Mouse (Mus musculus): ENCODE measurements at regions not wholly inside any gene's neighbourhood (a gene's known extent, or its start where the extent isn't known, plus 50 kb on each side); places are given as distances from the start of the nearest gene placed in this dataset.

GRCm38 (mm10) chr2:45904623-45905235 is 787.5 kb upstream of the Zeb2 start:
- DNase-seq (ENCODE audit: extremely low read depth, insufficient read length, low spot score), result no peak

DNA sequence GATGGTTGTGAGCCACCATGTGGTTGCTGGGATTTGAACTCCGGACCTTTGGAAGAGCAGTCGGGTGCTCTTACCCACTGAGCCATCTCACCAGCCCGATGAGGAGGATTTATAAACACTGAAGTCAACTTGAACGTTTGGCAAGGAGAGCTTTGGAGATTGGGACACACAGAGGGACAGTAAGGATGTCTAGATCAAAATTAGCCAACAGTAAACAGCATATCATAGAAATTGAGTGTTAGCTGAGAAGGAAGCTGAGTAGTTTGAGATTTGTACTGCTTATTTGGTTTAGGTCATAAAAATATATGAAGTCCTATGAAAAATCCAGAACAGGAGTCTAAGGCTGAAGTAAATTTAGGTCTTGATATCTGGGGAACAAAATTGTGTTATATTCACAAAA is 786.9 kb upstream of the Zeb2 start:
- DNase-seq (ENCODE audit: extremely low read depth, insufficient read length, low spot score), result no peak

- DNase-seq (ENCODE audit: extremely low read depth, insufficient read length, low spot score), result no peak
Observed at GRCm38 (mm10) chr2:45903350-45903749, 786.2 kb upstream of the Zeb2 start.

DNA sequence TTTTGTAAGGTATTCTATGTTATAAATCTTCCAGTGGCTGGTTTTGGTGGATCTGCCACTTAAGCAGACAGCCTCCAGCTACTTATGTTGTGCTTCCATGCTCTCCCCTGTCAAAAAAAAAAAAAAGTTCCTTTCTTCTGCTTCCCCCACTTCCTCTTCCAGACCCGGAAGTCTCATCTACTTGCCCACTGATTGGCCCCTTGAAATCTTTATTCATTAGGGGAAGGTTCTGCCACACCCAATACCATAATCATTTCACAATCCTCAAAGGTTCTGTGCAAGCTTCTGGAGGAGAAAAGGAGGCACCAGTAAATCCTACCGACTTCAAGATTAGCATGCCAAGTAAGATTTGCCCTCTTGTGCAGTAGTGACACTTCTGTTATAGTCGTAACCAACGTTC is 784.7 kb upstream of the Zeb2 start:
- no peak for DNase-seq (ENCODE audit: extremely low read depth, insufficient read length, low spot score)

- DNase-seq (ENCODE audit: extremely low read depth, insufficient read length, low spot score), result no peak
Observed at GRCm38 (mm10) chr2:45884680-45885079, 767.5 kb upstream of the Zeb2 start.

DNA sequence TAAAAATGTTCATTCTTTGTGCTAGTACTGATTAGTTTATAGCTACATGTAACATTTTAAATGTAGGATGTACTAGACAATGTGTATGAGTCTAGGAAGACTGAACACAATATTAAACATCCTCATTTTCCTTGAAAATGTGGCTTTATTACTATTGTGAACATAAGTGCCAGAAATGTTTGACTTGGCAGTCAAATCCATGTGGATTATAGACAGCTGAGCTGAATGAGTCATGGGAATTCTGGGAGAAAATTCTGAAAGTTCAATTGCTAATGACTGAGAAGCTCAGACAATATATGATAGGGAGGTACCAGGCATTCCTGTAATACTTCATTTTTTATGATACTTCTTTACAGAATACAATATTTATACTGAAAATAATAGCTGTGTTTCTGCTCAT is 761.5 kb upstream of the Zeb2 start:
- DNase-seq (ENCODE audit: extremely low read depth, insufficient read length, low spot score), result no peak

DNA sequence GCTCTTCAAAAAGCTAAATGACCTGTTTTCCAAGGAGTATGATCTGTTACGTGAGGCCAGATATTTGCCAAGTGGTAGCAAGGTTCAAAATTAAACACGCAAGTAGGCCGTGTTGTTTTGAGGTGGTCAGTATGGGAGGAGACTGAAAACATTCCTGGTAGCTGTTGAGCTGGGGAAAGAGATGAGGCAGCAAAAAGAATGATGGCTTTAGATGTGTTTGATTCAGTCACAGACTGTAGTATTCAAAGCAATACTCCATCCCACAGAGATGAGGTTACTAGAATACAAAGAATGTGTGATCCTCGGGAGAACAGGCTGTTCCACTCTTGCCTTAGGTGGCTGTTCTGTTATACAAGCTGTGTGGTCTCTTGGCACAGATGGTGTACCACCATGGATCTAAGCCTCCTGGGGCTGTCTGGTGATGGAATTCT is 742.7 kb upstream of the Zeb2 start:
- no peak for DNase-seq (ENCODE audit: extremely low read depth, insufficient read length, low spot score)

- DNase-seq (ENCODE audit: extremely low read depth, insufficient read length, low spot score), result peak; percentile 32
Observed at GRCm38 (mm10) chr2:45859445-45859844, 742.2 kb upstream of the Zeb2 start.

DNA sequence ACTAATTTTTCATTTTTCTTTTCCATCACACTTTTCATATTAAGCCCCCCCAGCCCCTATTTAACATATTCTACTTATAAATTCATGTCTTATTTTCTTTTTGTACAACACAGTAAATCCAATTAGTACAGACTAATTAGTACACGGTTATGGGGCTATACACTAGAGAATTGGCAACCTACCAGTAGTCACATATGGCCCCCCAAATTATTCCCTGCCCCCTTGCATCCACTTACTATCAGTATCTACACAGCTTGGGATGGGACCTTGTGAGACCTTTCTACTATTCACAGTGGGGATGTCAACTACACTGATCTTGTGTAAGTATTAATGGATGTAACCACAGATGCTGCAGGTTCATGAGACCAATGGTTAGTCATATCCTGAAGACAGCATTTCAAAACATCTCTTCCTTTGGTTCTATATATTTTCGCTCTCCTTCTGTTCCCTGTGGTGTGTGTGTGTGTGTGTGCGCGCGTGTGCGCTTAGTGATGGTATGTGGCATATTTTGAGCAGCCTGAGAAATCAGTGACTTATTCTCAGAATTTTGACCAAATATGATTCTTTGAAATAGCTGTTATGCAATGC is 732.9 kb upstream of the Zeb2 start:
- DNase-seq (ENCODE audit: extremely low read depth, insufficient read length, low spot score), result no peak

GRCm38 (mm10) chr2:45840389-45840788 is 723.2 kb upstream of the Zeb2 start:
- DNase-seq (ENCODE audit: extremely low read depth, insufficient read length, low spot score), result no peak

GRCm38 (mm10) chr2:45836546-45837221 is 719.5 kb upstream of the Zeb2 start:
- no peak for DNase-seq (ENCODE audit: extremely low read depth, insufficient read length, low spot score)

GRCm38 (mm10) chr2:45817945-45818719 is 700.9 kb upstream of the Zeb2 start:
- DNase-seq (ENCODE audit: extremely low read depth, insufficient read length, low spot score), result no peak

GRCm38 (mm10) chr2:45814741-45815140 is 697.5 kb upstream of the Zeb2 start:
- no peak for DNase-seq (ENCODE audit: extremely low read depth, insufficient read length, low spot score)

GRCm38 (mm10) chr2:45805329-45805728 is 688.1 kb upstream of the Zeb2 start:
- DNase-seq (ENCODE audit: extremely low read depth, insufficient read length, low spot score), result no peak

DNA sequence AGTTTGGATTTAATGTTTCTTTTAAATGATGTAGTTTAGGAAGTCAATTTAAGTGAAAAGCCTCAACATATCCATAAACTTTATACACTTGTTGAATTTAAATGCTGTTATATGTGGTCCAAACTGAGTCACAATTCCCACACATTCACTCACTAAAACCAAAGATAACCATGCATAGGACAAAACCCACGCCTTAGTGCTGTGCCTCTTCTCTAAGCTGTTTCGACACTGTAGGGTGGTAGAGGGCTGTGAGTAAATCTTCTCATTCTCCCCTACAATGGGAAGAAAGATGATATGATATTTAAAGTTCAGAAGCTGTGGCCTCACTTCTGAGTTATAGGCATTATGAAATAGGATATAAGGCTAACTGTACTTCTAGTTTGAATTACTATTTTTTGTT is 682.9 kb upstream of the Zeb2 start:
- DNase-seq (ENCODE audit: extremely low read depth, insufficient read length, low spot score), result no peak

DNA sequence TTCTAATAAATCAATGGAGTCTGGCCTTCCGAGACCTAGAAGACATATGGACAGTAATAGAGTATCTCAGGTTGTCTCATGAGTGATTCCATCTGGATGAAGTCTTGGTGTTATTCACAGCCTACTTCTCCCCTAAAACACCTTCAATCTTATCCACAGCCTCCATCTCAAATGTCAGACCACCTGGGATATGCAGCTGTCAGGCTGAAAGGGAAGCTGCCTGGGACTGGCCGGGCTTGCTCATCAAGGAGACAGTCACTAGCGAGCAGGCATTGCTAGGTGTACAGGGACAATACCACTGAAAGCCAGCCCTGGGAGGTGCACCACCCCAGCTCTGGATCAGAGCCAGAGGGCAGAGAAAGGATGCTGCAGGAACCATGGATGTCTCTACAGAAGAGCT is 676.4 kb upstream of the Zeb2 start:
- no peak for DNase-seq (ENCODE audit: extremely low read depth, insufficient read length, low spot score)

GRCm38 (mm10) chr2:45789739-45790138 is 672.5 kb upstream of the Zeb2 start:
- DNase-seq (ENCODE audit: extremely low read depth, insufficient read length, low spot score), result no peak

DNA sequence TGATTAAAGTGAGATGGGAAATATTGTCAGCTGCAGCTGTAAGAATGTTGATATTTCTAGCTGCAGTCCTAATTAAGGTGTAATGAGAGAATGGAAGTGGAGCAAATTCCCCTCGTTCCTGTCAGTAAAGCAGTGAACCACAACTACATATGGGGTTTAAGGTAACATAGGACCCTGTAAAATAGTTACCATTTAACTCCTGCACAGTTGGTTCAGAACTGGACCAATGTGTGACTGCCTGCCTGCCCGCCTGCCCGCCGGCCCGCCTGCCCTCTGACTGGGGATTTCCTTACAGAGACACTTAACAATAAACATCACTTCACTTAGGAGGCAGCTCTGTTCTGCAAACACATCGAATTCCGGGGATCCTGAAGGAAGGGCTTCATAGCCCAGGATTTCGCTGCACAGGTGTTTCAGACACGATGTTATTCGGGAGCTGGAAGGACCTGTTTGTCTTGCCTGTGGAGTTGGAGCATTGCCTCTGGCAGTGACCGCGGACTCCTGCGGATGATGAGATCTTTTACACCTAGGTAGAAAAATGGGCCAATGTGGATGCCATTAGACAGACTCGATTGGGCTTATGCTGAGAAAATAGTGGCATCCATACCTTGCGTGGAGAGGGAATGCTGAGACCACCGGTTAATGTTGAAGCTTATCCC is 670.7 kb upstream of the Zeb2 start:
- no peak for DNase-seq (ENCODE audit: extremely low read depth, insufficient read length, low spot score)

- no peak for DNase-seq (ENCODE audit: extremely low read depth, insufficient read length, low spot score)
Observed at GRCm38 (mm10) chr2:45786787-45787186, 669.6 kb upstream of the Zeb2 start.

DNA sequence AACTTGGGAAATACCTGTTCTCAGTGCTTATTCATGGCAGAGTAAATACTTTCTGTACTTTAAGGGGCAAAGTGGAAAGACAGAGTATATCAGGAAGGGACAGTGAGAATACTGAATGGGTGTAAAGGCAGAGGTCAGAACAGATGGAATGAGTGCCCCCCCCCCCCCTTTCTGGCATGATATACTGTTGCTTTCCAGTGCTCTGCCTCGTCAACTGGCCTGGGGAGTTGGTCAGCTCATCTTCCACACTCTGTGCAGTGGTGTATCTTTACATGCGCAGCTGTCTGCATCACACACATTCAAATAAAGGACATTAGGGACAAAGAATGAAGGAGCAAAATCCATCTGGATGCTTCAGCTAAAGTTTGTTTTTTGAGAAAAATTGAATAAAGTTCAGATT is 668.5 kb upstream of the Zeb2 start:
- no peak for DNase-seq (ENCODE audit: extremely low read depth, insufficient read length, low spot score)

All from 3134 (cell line).